Mouse (Mus musculus) heart, embryonic 16.5 days (tissue): ENCODE data around the gene St7. TPM values are rescaled to one million over a fixed set of nuclear protein-coding genes. Genes with fewer than 3 reads are reported as not detected.

Experiments
- ATAC-seq: fragments of 200-750 bp; cut with Nextera tagmentation; replicated peaks from 2 replicates; pipeline ENCODE4 v1.8.0; 2017; ENCODE audit warnings: moderate number of reproducible peaks; ENCODE audit not compliant: insufficient read depth, low FRiP score; ENCODE audit errors: extremely low read depth
- H3K27ac ChIP-seq: fragments of 300-500 bp; sonication (generic); 2 replicates; pipeline ENCODE4 v1.5.1; 2014; ENCODE audit warnings: mild to moderate bottlenecking, low read length, control low read depth, moderate library complexity
- H3K27me3 ChIP-seq: fragments of 300-500 bp; sonication (generic); 2 replicates; pipeline ENCODE4 v1.6.1; 2014; ENCODE audit warnings: low read length, mixed read lengths; ENCODE audit not compliant: control insufficient read depth, insufficient read depth
- H3K36me3 ChIP-seq: fragments of 300-500 bp; sonication (generic); 2 replicates; pipeline ENCODE4 v1.6.1; 2014; ENCODE audit not compliant: control insufficient read depth, insufficient read depth
- H3K4me1 ChIP-seq: fragments of 300-500 bp; sonication (generic); 2 replicates; pipeline ENCODE4 v1.6.1; 2014; ENCODE audit warnings: low read length, mixed read lengths; ENCODE audit not compliant: control insufficient read depth, insufficient read depth
- H3K4me2 ChIP-seq: fragments of 300-500 bp; sonication (generic); 2 replicates; pipeline ENCODE4 v1.6.1; 2014; ENCODE audit warnings: low read depth, mild to moderate bottlenecking, control low read depth, low read length
- H3K4me3 ChIP-seq: fragments of 300-500 bp; sonication (generic); 2 replicates; pipeline ENCODE4 v1.5.1; 2014; ENCODE audit warnings: mild to moderate bottlenecking, control low read depth, low read length
- H3K9ac ChIP-seq: fragments of 300-500 bp; sonication (generic); 2 replicates; pipeline ENCODE4 v1.6.1; 2014; ENCODE audit warnings: low read length, control low read depth
- H3K9me3 ChIP-seq: fragments of 300-500 bp; sonication (generic); replicated peaks from 2 replicates; pipeline ENCODE4 v1.6.1; 2016; ENCODE audit warnings: low read length; ENCODE audit not compliant: control insufficient read depth
- WGBS: fragments of 180-500 bp; shearing (Covaris S2); extraction: QIAGEN DNeasy Blood & Tissue Kit; methylation state at CpG from one replicate; pipeline ENCODE4 v1.1.7; 2014; 5-methylcytosine and 5-hydroxymethylcytosine counted together
- polyA plus RNA-seq: library from polyadenylated mRNA; unstranded; fragments of >200 nt; fragmentation: Nextera tagmentation; extraction: Ambion mirVana; gene quantifications from 2 replicates; pipeline ENCODE4 v1.2.1, GENCODE M21; 2015

The St7 gene
- polyA plus RNA-seq, 1 experiment from 2014 or later: 26.1 TPM

DNA sequence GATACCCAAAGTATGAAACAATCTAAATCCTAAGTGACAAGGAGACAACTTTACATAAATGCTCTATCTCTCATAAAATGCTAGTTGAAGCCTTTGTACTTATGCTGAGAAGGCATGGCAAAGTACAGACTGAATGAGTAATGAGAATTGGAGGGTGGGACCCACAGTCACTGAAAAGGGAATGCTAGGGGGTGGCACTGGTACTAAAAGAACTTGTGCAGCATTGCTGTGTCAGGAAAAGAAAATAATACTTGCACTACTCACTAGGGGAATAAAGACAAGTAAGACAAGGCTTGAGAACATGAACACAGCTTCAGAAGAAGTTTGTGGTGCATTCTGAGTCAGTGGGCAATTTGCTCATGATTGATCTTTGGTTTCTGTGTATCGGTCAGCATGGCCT, 90.8 kb downstream of the St7 start:
- peaks cover 3% of the 10 kb centered on the region; the same call in 1 of the 2 replicates for H3K9me3 ChIP-seq
- H3K4me3 ChIP-seq: no peak overlapping the region
- no peak overlapping the region for H3K9ac ChIP-seq
- no peak overlapping the region for H3K4me2 ChIP-seq
- no peaks in the 10 kb centered on the region for H3K27me3 ChIP-seq
- H3K4me1 ChIP-seq: peaks cover 9% of the 10 kb centered on the region
- no peaks in the 10 kb centered on the region for H3K36me3 ChIP-seq
- H3K27ac ChIP-seq: no peak overlapping the region
- no peak for ATAC-seq
- 94% methylated on average over 1 of the region's 1 CpGs for WGBS

GRCm38 (mm10) chr6:17784523-17784922, 91.8 kb downstream of the St7 start:
- WGBS: 73% methylated on average over 5 of the region's 5 CpGs
- no peak overlapping the region for H3K4me2 ChIP-seq
- no peak for ATAC-seq

DNA sequence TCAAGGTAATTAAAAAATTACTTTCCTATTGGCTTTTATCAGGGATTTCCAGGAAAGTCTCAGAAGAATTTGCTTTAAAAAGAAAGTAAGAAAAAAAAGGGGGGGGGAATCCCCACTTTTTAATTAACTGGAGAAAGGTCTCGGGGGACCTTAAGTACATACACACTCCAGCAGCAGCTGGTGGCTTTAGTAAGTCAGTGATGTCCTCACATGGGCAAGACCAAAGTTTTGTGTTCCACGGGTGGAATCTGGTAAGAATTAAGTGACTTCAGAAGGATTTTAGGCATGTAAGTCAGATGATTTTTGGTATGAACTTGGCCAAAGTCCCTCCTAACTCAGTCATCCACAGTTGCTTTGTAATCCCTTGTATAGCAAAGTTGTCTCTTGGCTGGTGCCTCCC, 92.5 kb downstream of the St7 start:
- Histone ChIP-seq H3K4me2 (no peak overlapping the region), H3K27ac (no peak overlapping the region), H3K4me3 (no peak overlapping the region), H3K9ac (no peak overlapping the region), H3K27me3 (no peaks in the 10 kb centered on the region), H3K4me1 (peaks cover 15% of the 10 kb centered on the region), H3K9me3 (peaks cover 3% of the 10 kb centered on the region; the same call in 1 of the 2 replicates), H3K36me3 (no peaks in the 10 kb centered on the region)
- ATAC-seq: no peak
- WGBS: 65% methylated on average over 2 of the region's 2 CpGs

More at GRCm38 (mm10) chr6:17784523-17784922, 91.8 kb downstream of the St7 start:
- Histone ChIP-seq H3K36me3 (no peaks in the 10 kb centered on the region), H3K27me3 (no peaks in the 10 kb centered on the region), H3K9me3 (peaks cover 3% of the 10 kb centered on the region; the same call in 1 of the 2 replicates), H3K9ac (no peak overlapping the region), H3K4me3 (no peak overlapping the region), H3K27ac (no peak overlapping the region), H3K4me1 (peaks cover 9% of the 10 kb centered on the region)

- H3K27ac ChIP-seq: 0 out of 2 replicates have a peak overlapping the region, but pooled peaks have one; percentile 5
- 80% methylated on average over 1 of the region's 1 CpGs for WGBS
- H3K9ac ChIP-seq: no peak overlapping the region
- H3K36me3 ChIP-seq: no peaks in the 10 kb centered on the region
- ATAC-seq: no peak
- H3K9me3 ChIP-seq: peaks cover 3% of the 10 kb centered on the region; the same call in 1 of the 2 replicates
- no peak overlapping the region for H3K4me2 ChIP-seq
- no peaks in the 10 kb centered on the region for H3K27me3 ChIP-seq
- peaks cover 20% of the 10 kb centered on the region for H3K4me1 ChIP-seq
- H3K4me3 ChIP-seq: no peak overlapping the region
Observed at GRCm38 (mm10) chr6:17787810-17788209, 95.1 kb downstream of the St7 start.

DNA sequence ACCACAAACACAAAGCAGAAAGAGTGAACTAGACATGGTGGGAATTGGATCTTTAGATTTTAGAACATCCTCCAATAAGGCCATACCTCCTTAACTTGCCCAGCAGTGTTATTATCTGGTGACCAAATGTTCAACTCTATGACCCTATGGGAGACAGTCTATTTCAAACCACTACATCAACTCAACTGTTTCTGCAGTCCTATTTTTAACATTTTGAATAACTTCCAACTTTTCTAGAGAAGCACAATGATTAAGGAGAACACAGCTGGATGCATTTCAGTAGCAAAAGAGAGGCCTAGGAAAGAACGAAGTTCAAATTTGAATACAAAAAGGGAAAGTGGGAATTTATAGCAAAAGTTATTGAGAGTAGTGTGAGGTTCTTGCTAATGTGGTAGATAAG, 97.5 kb downstream of the St7 start:
- peaks cover 20% of the 10 kb centered on the region for H3K4me1 ChIP-seq
- no peak overlapping the region for H3K9ac ChIP-seq
- H3K9me3 ChIP-seq: peaks cover 3% of the 10 kb centered on the region; the same call in 1 of the 2 replicates
- H3K4me2 ChIP-seq: no peak overlapping the region
- no peak for ATAC-seq
- peak overlapping the region; percentile 73 for H3K27ac ChIP-seq
- 32% methylated on average over 1 of the region's 1 CpGs for WGBS
- H3K4me3 ChIP-seq: no peak overlapping the region
- H3K36me3 ChIP-seq: no peaks in the 10 kb centered on the region
- no peaks in the 10 kb centered on the region for H3K27me3 ChIP-seq

GRCm38 (mm10) chr6:17793471-17793870, 100.7 kb downstream of the St7 start:
- 90% methylated on average over 3 of the region's 3 CpGs for WGBS
- H3K4me3 ChIP-seq: no peak overlapping the region
- H3K27ac ChIP-seq: no peak overlapping the region
- no peak overlapping the region for H3K4me2 ChIP-seq
- H3K9me3 ChIP-seq: no peaks in the 10 kb centered on the region
- no peak overlapping the region for H3K9ac ChIP-seq
- peaks cover 12% of the 10 kb centered on the region for H3K4me1 ChIP-seq
- H3K36me3 ChIP-seq: no peaks in the 10 kb centered on the region
- H3K27me3 ChIP-seq: no peaks in the 10 kb centered on the region
- ATAC-seq: no peak

DNA sequence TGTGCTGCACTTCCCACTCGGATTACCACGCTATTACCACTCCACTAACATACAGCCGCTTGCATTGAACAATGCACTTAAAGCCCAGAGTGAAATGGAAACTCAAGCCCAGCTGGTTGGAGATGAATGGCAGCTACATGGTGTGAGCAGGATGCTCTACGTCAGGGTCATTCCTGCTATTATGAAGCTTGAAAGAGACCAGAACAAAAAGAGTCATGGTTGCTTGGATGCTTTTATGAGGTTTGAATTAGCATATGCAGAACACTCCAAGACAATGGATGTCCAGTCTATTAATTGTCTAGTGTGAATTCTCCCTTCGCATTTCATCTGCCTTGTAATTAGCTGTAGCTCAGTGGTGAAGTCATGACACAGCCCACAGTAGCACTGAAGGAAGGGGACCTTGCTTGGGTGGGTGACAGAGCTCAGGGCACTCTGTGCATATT, 104.6 kb downstream of the St7 start:
- Histone ChIP-seq H3K4me2 (no peak overlapping the region), H3K27ac (no peak overlapping the region), H3K36me3 (no peaks in the 10 kb centered on the region), H3K9me3 (peaks cover under 1% of the 10 kb centered on the region; the same call in 1 of the 2 replicates), H3K27me3 (no peaks in the 10 kb centered on the region), H3K4me3 (no peak overlapping the region), H3K9ac (no peak overlapping the region), H3K4me1 (no peaks in the 10 kb centered on the region; the same call in 1 of the 2 replicates)
- 86% methylated on average over 5 of the region's 5 CpGs for WGBS
- no peak for ATAC-seq

- H3K4me2 ChIP-seq: no peak overlapping the region
- H3K27ac ChIP-seq: no peak overlapping the region
- H3K9ac ChIP-seq: no peak overlapping the region
- no peak for ATAC-seq
- H3K27me3 ChIP-seq: no peaks in the 10 kb centered on the region
- no peak overlapping the region for H3K4me3 ChIP-seq
- 90% methylated on average over 5 of the region's 5 CpGs for WGBS
- H3K4me1 ChIP-seq: no peaks in the 10 kb centered on the region
- H3K36me3 ChIP-seq: no peaks in the 10 kb centered on the region
- H3K9me3 ChIP-seq: peaks cover 3% of the 10 kb centered on the region; the same call in 1 of the 2 replicates
Observed at GRCm38 (mm10) chr6:17800694-17801093, 108.0 kb downstream of the St7 start.

- no peaks in the 10 kb centered on the region for H3K36me3 ChIP-seq
- no peaks in the 10 kb centered on the region for H3K27me3 ChIP-seq
- no peak overlapping the region for H3K4me2 ChIP-seq
- H3K27ac ChIP-seq: no peak overlapping the region
- no peak overlapping the region for H3K9ac ChIP-seq
- H3K9me3 ChIP-seq: peaks cover 3% of the 10 kb centered on the region; the same call in 1 of the 2 replicates
- ATAC-seq: no peak
- WGBS: 57% methylated on average over 3 of the region's 3 CpGs
- H3K4me1 ChIP-seq: peaks cover 8% of the 10 kb centered on the region
- H3K4me3 ChIP-seq: no peak overlapping the region
Observed at GRCm38 (mm10) chr6:17804468-17804867, 111.7 kb downstream of the St7 start.
